Mouse (Mus musculus) liver, postnatal 0 days (tissue): ENCODE results near the gene Rap1gds1.

Experiments used
- CTCF ChIP-seq: sonication (generic); IDR thresholded peaks from 2 replicates; pipeline ENCODE4 v1.5.1; 2016; ENCODE audit warnings: antibody characterized with exemption, low read depth
- EP300 ChIP-seq: IDR thresholded peaks from 2 replicates; pipeline ENCODE4 v1.6.1; 2016; ENCODE audit warnings: antibody characterized with exemption, low read depth, mild to moderate bottlenecking

DNA sequence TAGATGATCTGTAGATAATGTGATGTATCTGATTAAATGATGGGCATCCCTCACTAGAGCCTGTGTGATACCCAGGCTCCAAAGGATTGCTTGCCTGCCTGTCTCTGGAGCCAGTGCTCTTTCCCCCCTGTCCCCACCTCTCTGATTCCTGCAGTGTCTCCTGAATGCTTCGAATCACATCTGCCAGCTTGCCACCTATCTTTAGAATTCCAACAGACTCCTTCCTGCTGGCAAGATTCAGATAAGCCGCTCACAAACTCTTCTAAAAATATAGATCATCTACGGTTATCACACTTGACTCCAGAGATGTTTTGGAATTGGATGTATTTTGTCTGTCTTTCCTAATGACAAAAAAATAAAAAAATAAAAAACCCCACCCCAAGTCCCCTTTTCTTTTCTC is 28.3 kb upstream of the Rap1gds1 start:
- TF ChIP-seq CTCF: no peak
- TF ChIP-seq EP300: no peak
